Mouse (Mus musculus): ENCODE measurements around the gene Fam57a. TPM values are rescaled to one million over a fixed set of nuclear protein-coding genes. Genes with fewer than 3 reads are reported as not detected.

Gene Fam57a
- polyA plus RNA-seq, 1 experiment from 2014 or later: 33.2 TPM

DNA sequence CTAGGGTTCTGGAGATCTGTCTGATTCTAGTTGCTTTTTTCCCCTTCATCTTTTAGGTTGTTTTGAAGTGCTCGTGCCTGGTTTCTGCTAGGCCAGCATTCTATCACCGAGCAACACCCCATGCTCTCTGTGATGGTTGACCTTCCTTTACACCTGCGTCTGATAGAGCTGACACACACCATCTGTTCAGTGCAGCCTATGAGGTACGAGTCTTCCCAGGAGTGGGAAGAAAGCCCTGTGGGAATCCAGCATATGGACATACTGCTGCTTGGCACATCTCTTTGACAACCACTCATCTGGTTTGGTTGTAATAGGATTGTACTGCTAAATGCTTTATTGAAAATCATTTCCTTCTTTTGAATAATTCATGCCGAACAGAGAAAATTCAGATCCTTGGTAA, 9.3 kb upstream of the Fam57a start:
- Histone ChIP-seq H3K36me3 (ENCODE audit: control insufficient read depth, insufficient read depth, low read length) (no peaks in the 10 kb centered on the region), H3K27me3 (ENCODE audit: control insufficient read depth, insufficient read depth, low read length) (no peaks in the 10 kb centered on the region), H3K9me3 (ENCODE audit: control insufficient read depth, low read length) (no peaks in the 10 kb centered on the region), H3K4me3 (ENCODE audit: low read depth, low read length) (no peak overlapping the region), H3K9ac (ENCODE audit: low read depth, low read length) (no peak overlapping the region), H3K27ac (ENCODE audit: low read depth, low read length) (no peak overlapping the region), H3K4me1 (replicated peaks; ENCODE audit: control insufficient read depth, insufficient read depth, low read length) (no peaks in the 10 kb centered on the region), H3K4me2 (replicated peaks; ENCODE audit: low read depth, low read length) (no peak overlapping the region)
- DNase-seq (ENCODE audit: low spot score) (no peak), ATAC-seq (ENCODE audit: low FRiP score) (no peak)
- WGBS: 65% methylated on average over 5 of the region's 5 CpGs

DNA sequence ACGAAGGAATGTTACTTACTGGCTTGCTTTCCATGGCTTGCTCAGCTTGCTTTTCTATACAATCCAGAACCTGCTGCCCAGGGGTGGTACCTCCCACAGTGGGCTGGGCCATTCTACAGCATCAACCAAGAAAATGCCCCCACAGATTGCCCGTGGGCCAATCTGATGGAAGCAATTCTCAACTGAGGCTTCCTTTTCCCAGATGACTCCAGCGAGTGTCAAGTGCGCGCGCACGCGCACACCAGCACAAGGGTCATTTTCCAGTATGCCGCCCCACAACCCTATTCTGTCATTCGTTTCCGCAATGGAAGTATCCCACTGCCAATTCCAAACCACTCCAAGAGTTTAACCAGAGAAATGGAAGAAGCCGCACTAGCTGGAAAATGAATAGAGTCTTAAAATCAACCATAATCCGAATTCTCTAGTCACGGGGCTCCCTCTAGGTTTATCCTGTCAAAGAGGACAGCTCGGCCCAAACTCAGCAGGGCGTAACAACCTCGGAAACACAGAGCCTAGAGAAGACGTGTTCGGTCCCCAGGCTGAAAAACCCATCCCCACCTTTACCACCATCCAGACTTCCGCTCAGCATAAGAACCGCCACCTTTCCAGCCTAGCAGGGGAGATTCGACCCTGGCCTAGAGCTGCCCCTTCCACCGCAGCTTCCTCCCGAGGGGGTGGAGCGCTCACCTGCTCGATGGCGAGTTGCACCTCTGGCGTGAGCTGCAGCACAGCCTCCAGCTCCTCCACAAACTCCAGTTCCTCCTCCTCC, 561 bp upstream of the Fam57a start:
- Histone ChIP-seq H3K9me3 (ENCODE audit: control insufficient read depth, low read length) (no peaks in the 10 kb centered on the region), H3K9ac (ENCODE audit: low read depth, low read length) (peak overlapping the region; percentile 83), H3K4me1 (replicated peaks; ENCODE audit: control insufficient read depth, insufficient read depth, low read length) (peaks cover 3% of the 10 kb centered on the region), H3K4me2 (replicated peaks; ENCODE audit: low read depth, low read length) (peak overlapping the region; percentile 68), H3K36me3 (ENCODE audit: control insufficient read depth, insufficient read depth, low read length) (no peaks in the 10 kb centered on the region), H3K4me3 (ENCODE audit: low read depth, low read length) (peak overlapping the region; percentile 86), H3K27me3 (ENCODE audit: control insufficient read depth, insufficient read depth, low read length) (no peaks in the 10 kb centered on the region), H3K27ac (ENCODE audit: low read depth, low read length) (no peak overlapping the region)
- peak; percentile 56 for DNase-seq (ENCODE audit: low spot score)
- ATAC-seq (ENCODE audit: low FRiP score): peak; percentile 71
- 2% methylated on average over 28 of the region's 28 CpGs for WGBS

DNA sequence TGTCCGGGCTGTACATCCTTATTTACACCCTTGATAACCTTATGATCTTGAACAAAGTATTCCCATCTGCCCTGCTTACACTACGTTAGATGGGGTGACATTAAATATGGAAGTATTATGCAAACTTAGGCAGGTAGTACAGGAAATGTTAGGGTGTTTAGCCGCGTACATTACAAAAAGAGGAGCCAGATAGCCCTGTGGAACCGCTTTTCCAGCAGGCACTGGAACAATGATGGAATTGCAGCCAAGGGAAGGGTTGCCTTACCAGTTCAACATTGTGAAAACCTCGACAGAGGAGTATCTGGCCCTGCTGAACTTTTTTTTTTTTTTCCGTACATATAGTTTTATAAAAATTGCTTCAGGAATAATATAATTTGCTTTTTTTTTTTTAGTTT, 672 bp downstream of the Fam57a start:
- Histone ChIP-seq H3K27ac (ENCODE audit: low read depth, low read length) (no peak overlapping the region), H3K4me3 (ENCODE audit: low read depth, low read length) (peak overlapping the region; percentile 86), H3K9me3 (ENCODE audit: control insufficient read depth, low read length) (no peaks in the 10 kb centered on the region), H3K4me2 (replicated peaks; ENCODE audit: low read depth, low read length) (peak overlapping the region; percentile 68), H3K27me3 (ENCODE audit: control insufficient read depth, insufficient read depth, low read length) (no peaks in the 10 kb centered on the region), H3K4me1 (replicated peaks; ENCODE audit: control insufficient read depth, insufficient read depth, low read length) (peaks cover 3% of the 10 kb centered on the region), H3K9ac (ENCODE audit: low read depth, low read length) (peak overlapping the region; percentile 83), H3K36me3 (ENCODE audit: control insufficient read depth, insufficient read depth, low read length) (no peaks in the 10 kb centered on the region)
- no peak for ATAC-seq (ENCODE audit: low FRiP score)
- 23% methylated on average over 7 of the region's 7 CpGs for WGBS
- no peak for DNase-seq (ENCODE audit: low spot score)

DNA sequence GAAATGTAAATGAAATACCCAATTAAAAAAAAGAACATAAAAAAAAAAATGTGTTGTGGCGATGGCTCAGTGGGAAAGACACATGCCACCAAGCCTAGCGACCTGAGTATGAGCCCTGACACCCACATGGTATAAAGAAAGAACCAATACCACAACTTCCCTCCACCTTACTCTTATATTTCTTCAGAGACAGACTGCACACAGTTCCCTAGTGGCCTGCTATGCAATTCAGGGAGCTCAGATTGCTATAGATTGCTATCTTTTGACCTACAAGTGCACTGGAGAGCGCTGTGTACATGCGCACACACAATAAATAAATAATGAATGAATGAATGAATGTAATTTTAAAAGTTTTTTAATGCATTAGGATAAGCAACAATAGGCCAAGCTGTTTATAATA, 4.3 kb downstream of the Fam57a start:
- Histone ChIP-seq H3K9me3 (ENCODE audit: control insufficient read depth, low read length) (no peaks in the 10 kb centered on the region), H3K4me1 (replicated peaks; ENCODE audit: control insufficient read depth, insufficient read depth, low read length) (peaks cover under 1% of the 10 kb centered on the region), H3K27ac (ENCODE audit: low read depth, low read length) (no peak overlapping the region), H3K4me2 (replicated peaks; ENCODE audit: low read depth, low read length) (no peak overlapping the region), H3K9ac (ENCODE audit: low read depth, low read length) (no peak overlapping the region), H3K27me3 (ENCODE audit: control insufficient read depth, insufficient read depth, low read length) (no peaks in the 10 kb centered on the region), H3K36me3 (ENCODE audit: control insufficient read depth, insufficient read depth, low read length) (no peaks in the 10 kb centered on the region), H3K4me3 (ENCODE audit: low read depth, low read length) (no peak overlapping the region)
- no peak for DNase-seq (ENCODE audit: low spot score)
- no peak for ATAC-seq (ENCODE audit: low FRiP score)
- 85% methylated on average over 4 of the region's 4 CpGs for WGBS

DNA sequence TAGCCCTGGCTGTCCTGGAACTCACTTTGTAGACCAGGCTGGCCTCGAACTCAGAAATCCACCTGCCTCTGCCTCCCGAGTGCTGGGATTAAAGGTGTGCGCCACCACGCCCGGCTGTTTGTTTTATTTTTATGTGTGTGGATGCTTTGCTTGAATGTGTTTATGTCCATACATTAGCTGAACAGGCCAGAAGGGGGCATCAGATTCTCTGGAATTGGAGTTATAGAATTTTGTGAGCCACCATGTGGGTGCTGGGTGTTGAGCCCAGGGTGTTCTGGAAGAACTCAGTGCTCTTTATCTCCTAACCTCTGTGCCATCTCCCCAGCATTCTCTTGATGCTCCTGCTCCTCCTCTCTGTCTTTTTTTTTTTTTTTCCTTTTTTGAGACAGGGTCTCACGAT, 7.4 kb downstream of the Fam57a start:
- no peak overlapping the region for H3K4me2 ChIP-seq (replicated peaks; ENCODE audit: low read depth, low read length)
- no peaks in the 10 kb centered on the region for H3K9me3 ChIP-seq (ENCODE audit: control insufficient read depth, low read length)
- no peak overlapping the region for H3K27ac ChIP-seq (ENCODE audit: low read depth, low read length)
- H3K4me3 ChIP-seq (ENCODE audit: low read depth, low read length): no peak overlapping the region
- no peaks in the 10 kb centered on the region for H3K4me1 ChIP-seq (replicated peaks; ENCODE audit: control insufficient read depth, insufficient read depth, low read length)
- ATAC-seq (ENCODE audit: low FRiP score): no peak
- WGBS: 81% methylated on average over 6 of the region's 6 CpGs
- H3K36me3 ChIP-seq (ENCODE audit: control insufficient read depth, insufficient read depth, low read length): no peaks in the 10 kb centered on the region
- H3K9ac ChIP-seq (ENCODE audit: low read depth, low read length): no peak overlapping the region
- no peak for DNase-seq (ENCODE audit: low spot score)
- no peaks in the 10 kb centered on the region for H3K27me3 ChIP-seq (ENCODE audit: control insufficient read depth, insufficient read depth, low read length)

DNA sequence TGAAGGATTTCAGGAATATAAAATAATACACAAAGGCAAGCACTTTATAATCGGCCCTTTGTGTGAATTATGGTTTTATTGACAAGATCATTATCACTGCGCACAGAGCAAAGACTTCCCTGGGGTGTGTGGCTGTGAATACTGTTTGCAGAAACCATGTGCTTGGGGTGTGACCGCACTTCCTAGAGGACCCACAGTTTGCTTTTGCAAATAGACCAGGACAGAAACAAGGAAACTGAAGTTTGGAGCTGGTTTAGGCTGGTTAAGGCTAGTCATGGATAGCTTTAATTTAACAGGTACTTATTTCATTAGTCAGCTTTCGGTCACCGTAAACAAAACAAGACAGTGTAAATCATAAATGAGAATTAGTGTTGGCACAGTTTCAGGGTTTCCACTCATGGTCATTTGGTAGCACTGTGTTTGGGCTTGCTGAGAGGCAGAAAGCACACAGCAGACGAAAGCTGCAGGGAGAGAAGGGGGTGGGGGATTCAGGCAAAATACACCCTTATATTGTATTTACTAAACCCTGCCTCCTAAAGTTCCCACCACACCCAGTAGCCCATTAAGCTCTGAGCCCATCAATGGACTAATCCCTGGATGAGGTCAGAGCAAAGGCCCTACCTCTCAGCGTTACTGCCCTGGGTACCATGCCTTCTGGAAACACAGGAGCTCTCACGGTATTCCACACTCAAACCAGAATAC, 17.0 kb downstream of the Fam57a start:
- ATAC-seq (ENCODE audit: low FRiP score): no peak
- no peak overlapping the region for H3K27ac ChIP-seq (ENCODE audit: low read depth, low read length)

DNA sequence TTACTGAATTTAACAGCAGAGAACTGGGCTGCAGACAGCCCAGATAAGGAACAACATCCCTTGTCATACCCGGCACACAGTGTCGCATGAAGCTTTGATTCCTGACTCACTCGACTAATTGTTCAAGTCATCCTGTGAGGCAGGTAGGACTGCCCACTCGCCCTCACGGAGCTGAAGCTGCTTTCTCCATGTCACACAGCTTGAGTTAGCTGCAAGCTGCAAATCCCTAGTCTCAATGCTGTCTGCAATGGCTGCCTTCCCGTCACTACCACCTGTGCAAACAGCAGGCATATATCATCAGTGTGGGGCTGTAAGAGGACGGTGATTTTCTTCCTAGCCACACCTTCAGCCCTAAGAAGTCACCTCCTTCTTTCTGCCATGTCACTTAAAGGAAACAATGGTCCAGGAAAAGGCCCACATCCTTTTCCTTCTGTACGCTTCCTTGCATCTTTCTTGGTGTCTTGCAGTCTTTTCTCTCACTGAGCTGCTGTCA, 17.6 kb downstream of the Fam57a start:
- H3K4me3 ChIP-seq (ENCODE audit: low read depth, low read length): no peak overlapping the region
- no peaks in the 10 kb centered on the region for H3K4me1 ChIP-seq (replicated peaks; ENCODE audit: control insufficient read depth, insufficient read depth, low read length)
- no peaks in the 10 kb centered on the region for H3K9me3 ChIP-seq (ENCODE audit: control insufficient read depth, low read length)
- ATAC-seq (ENCODE audit: low FRiP score) (no peak), DNase-seq (ENCODE audit: low spot score) (no peak)
- no peaks in the 10 kb centered on the region for H3K36me3 ChIP-seq (ENCODE audit: control insufficient read depth, insufficient read depth, low read length)
- no peak overlapping the region for H3K4me2 ChIP-seq (replicated peaks; ENCODE audit: low read depth, low read length)
- H3K9ac ChIP-seq (ENCODE audit: low read depth, low read length): no peak overlapping the region
- H3K27ac ChIP-seq (ENCODE audit: low read depth, low read length): no peak overlapping the region
- WGBS: 51% methylated on average over 8 of the region's 8 CpGs
- no peaks in the 10 kb centered on the region for H3K27me3 ChIP-seq (ENCODE audit: control insufficient read depth, insufficient read depth, low read length)

More for the DNA sequence above, 17.0 kb downstream of the Fam57a start:
- no peak overlapping the region for H3K4me3 ChIP-seq (ENCODE audit: low read depth, low read length)
- WGBS: 77% methylated on average over 8 of the region's 8 CpGs
- no peak overlapping the region for H3K9ac ChIP-seq (ENCODE audit: low read depth, low read length)
- H3K27me3 ChIP-seq (ENCODE audit: control insufficient read depth, insufficient read depth, low read length): no peaks in the 10 kb centered on the region
- no peaks in the 10 kb centered on the region for H3K9me3 ChIP-seq (ENCODE audit: control insufficient read depth, low read length)
- H3K4me2 ChIP-seq (replicated peaks; ENCODE audit: low read depth, low read length): no peak overlapping the region
- DNase-seq (ENCODE audit: low spot score): no peak
- no peaks in the 10 kb centered on the region for H3K4me1 ChIP-seq (replicated peaks; ENCODE audit: control insufficient read depth, insufficient read depth, low read length)
- H3K36me3 ChIP-seq (ENCODE audit: control insufficient read depth, insufficient read depth, low read length): no peaks in the 10 kb centered on the region

DNA sequence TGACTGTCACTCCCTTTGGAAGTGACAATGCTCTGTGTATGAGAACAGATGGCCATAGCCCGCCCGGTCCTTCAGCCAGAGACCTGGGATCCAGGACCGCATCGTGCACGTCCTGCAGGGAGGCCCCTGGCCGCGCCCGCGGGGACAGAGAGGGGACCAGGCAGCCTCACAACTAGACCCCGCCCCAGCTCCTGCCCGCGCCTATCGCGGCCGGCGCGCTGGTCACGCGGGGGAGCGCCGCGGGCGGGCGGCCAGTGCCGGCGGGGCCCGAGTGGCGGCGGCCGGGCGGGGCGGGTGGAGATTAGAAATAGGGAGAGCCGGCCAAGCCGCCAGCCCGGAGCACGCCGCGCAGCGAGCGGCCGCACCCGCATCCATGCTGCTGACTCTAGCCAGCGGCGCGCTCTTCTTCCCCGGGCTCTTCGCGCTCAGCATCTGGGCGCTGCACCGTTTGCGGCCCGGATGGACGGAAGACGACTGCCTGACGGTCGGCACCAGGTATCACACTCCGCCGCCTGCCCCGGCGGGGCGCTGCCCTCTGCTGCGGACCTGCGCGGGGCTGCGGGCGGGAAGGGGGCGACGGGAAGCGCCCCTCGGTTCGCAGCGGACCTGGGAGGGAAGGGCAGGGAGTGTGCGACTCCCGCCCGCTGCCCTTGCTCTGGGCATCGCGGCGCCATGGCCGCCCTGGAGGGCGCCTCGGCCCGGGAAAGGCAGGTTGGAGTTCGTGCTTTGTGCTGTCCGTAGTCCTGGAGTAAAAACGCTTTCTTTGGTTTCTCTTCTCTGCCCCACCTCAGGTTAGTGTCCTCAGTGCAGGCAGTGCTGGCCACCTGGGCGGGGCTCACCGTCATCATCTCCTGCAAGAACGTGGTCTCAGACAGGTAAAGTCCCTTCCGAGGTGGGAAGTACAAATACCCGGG, 22.5 kb downstream of the Fam57a start:
- Histone ChIP-seq H3K9ac (ENCODE audit: low read depth, low read length) (peak overlapping the region; percentile 94), H3K4me2 (replicated peaks; ENCODE audit: low read depth, low read length) (peak overlapping the region; percentile 90), H3K4me1 (replicated peaks; ENCODE audit: control insufficient read depth, insufficient read depth, low read length) (peaks cover 4% of the 10 kb centered on the region), H3K27me3 (ENCODE audit: control insufficient read depth, insufficient read depth, low read length) (no peaks in the 10 kb centered on the region), H3K9me3 (ENCODE audit: control insufficient read depth, low read length) (no peaks in the 10 kb centered on the region), H3K27ac (ENCODE audit: low read depth, low read length) (peak overlapping the region; percentile 78), H3K4me3 (ENCODE audit: low read depth, low read length) (peak overlapping the region; percentile 91), H3K36me3 (ENCODE audit: control insufficient read depth, insufficient read depth, low read length) (no peaks in the 10 kb centered on the region)
- WGBS: under 1% methylated on average over 78 of the region's 90 CpGs
- DNase-seq (ENCODE audit: low spot score) (peak; percentile 88), ATAC-seq (ENCODE audit: low FRiP score) (peak; percentile 98)

Measured in hindbrain, embryonic 11.5 days (tissue).